Mouse (Mus musculus) hindbrain, embryonic 10.5 days (tissue): ENCODE data around the gene Lancl3. TPM values are rescaled to one million over a fixed set of nuclear protein-coding genes. Genes with fewer than 3 reads are reported as not detected.
"Not testable (repeated sequence)": the region's sequence is repeated elsewhere in the genome, so short reads cannot be mapped to it uniquely, and the experiment has no call there.

Experiments
- DNase-seq: peaks from one replicate; pipeline ENCODE4 v3.0.0-alpha.2; 2017; ENCODE audit warnings: low spot score
- H3K27ac ChIP-seq: fragments of 300-500 bp; sonication (generic); 2 replicates; pipeline ENCODE4 v1.5.1; 2016; ENCODE audit warnings: mild to moderate bottlenecking, moderate library complexity
- H3K27me3 ChIP-seq: fragments of 300-500 bp; sonication (generic); 2 replicates; pipeline ENCODE4 v1.6.1; 2016; ENCODE audit warnings: mild to moderate bottlenecking; ENCODE audit not compliant: poor library complexity, insufficient read depth, severe bottlenecking
- H3K36me3 ChIP-seq: fragments of 300-500 bp; sonication (generic); 2 replicates; pipeline ENCODE4 v1.6.1; 2016; ENCODE audit warnings: mild to moderate bottlenecking, moderate library complexity
- H3K4me1 ChIP-seq: fragments of 300-500 bp; sonication (generic); replicated peaks from 2 replicates; pipeline ENCODE4 v1.6.1; 2016; ENCODE audit warnings: mild to moderate bottlenecking
- H3K4me3 ChIP-seq: fragments of 300-500 bp; sonication (generic); 2 replicates; pipeline ENCODE4 v1.5.1; 2016; ENCODE audit warnings: mild to moderate bottlenecking, moderate library complexity
- H3K9me3 ChIP-seq: fragments of 300-500 bp; sonication (generic); 2 replicates; pipeline ENCODE4 v1.6.1; 2016; ENCODE audit warnings: mild to moderate bottlenecking, moderate library complexity
- WGBS: fragments of 180-500 bp; shearing (Covaris S2); methylation state at CpG from one replicate; pipeline ENCODE4 v1.1.7; 2016; 5-methylcytosine and 5-hydroxymethylcytosine counted together
- polyA plus RNA-seq: library from polyadenylated mRNA; unstranded; fragments of >200 nt; fragmentation: Nextera tagmentation; extraction: Ambion mirVana; gene quantifications from 2 replicates; pipeline ENCODE4 v1.2.1, GENCODE M21; 2016

Lancl3 gene
- polyA plus RNA-seq, 1 experiment from 2014 or later = 0.55 TPM

GRCm38 (mm10) chrX:9272460-9273361 lies 73.0 kb downstream of the Lancl3 start, which contains the start of gene Xk:
TSS of gene Xk (plus strand) at chrX:9272756.
- peak; percentile 67 for DNase-seq
- Histone ChIP-seq H3K4me1 (no peaks in the 10 kb centered on the region), H3K27ac (peak within 1 kb of the TSS; percentile 81), H3K27me3 (no peaks in the 10 kb centered on the region), H3K9me3 (no peaks in the 10 kb centered on the region), H3K36me3 (no peaks in the 10 kb centered on the region), H3K4me3 (peak within 1 kb of the TSS; percentile 62)
- WGBS = 9% methylated on average over 93 of the region's 94 CpGs

GRCm38 (mm10) chrX:9273377-9274002 lies 73.8 kb downstream of the Lancl3 start:
- no peak for DNase-seq
- H3K4me3 ChIP-seq = peak overlapping the region; percentile 62

GRCm38 (mm10) chrX:9274321-9274720 lies 74.6 kb downstream of the Lancl3 start:
- no peaks in the 10 kb centered on the region for H3K4me1 ChIP-seq
- no peaks in the 10 kb centered on the region for H3K9me3 ChIP-seq
- H3K36me3 ChIP-seq = no peaks in the 10 kb centered on the region
- H3K27ac ChIP-seq = no peak overlapping the region
- no peak overlapping the region for H3K4me3 ChIP-seq
- 83% methylated on average over 8 of the region's 8 CpGs for WGBS
- H3K27me3 ChIP-seq = no peaks in the 10 kb centered on the region
- DNase-seq = no peak

More at GRCm38 (mm10) chrX:9273377-9274002, 73.8 kb downstream of the Lancl3 start:
- no peaks in the 10 kb centered on the region for H3K36me3 ChIP-seq
- no peaks in the 10 kb centered on the region for H3K4me1 ChIP-seq
- no peaks in the 10 kb centered on the region for H3K9me3 ChIP-seq
- peak overlapping the region; percentile 81; the same call in 1 of the 2 replicates for H3K27ac ChIP-seq
- 55% methylated on average over 12 of the region's 12 CpGs for WGBS
- no peaks in the 10 kb centered on the region for H3K27me3 ChIP-seq

GRCm38 (mm10) chrX:9283464-9283863 lies 83.8 kb downstream of the Lancl3 start, which contains the start of gene H2al1m:
TSS of gene H2al1m (plus strand) at chrX:9283764.
- H3K27ac ChIP-seq, H3K4me1 ChIP-seq, H3K4me3 ChIP-seq, H3K36me3 ChIP-seq, H3K9me3 ChIP-seq, H3K27me3 ChIP-seq, DNase-seq: not testable (repeated sequence)
- WGBS = no CpG with 5 or more reads among the region's 1 CpGs

- H3K4me1 ChIP-seq, H3K27ac ChIP-seq, DNase-seq, H3K4me3 ChIP-seq, H3K9me3 ChIP-seq, H3K36me3 ChIP-seq, H3K27me3 ChIP-seq: not testable (repeated sequence)
- 92% methylated on average over 4 of the region's 4 CpGs for WGBS
These were observed 93.6 kb downstream of the Lancl3 start for GRCm38 (mm10) chrX:9293140-9293829.

GRCm38 (mm10) chrX:9298413-9298864 lies 98.7 kb downstream of the Lancl3 start:
- H3K27ac ChIP-seq = no peak overlapping the region
- DNase-seq = no peak
- no peak overlapping the region for H3K4me3 ChIP-seq
- no peaks in the 10 kb centered on the region for H3K4me1 ChIP-seq
- no peaks in the 10 kb centered on the region for H3K27me3 ChIP-seq
- no peaks in the 10 kb centered on the region for H3K9me3 ChIP-seq
- WGBS = 89% methylated on average over 5 of the region's 5 CpGs
- no peaks in the 10 kb centered on the region for H3K36me3 ChIP-seq

GRCm38 (mm10) chrX:9302791-9303190 lies 103.1 kb downstream of the Lancl3 start:
- WGBS = 84% methylated on average over 5 of the region's 5 CpGs
- H3K27me3 ChIP-seq = no peaks in the 10 kb centered on the region

GRCm38 (mm10) chrX:9303455-9303854 lies 103.8 kb downstream of the Lancl3 start:
- no peak for DNase-seq
- WGBS = 69% methylated on average over 1 of the region's 1 CpGs
- Histone ChIP-seq H3K27me3 (no peaks in the 10 kb centered on the region), H3K4me1 (no peaks in the 10 kb centered on the region), H3K27ac (no peak overlapping the region), H3K36me3 (no peaks in the 10 kb centered on the region), H3K4me3 (no peak overlapping the region), H3K9me3 (no peaks in the 10 kb centered on the region)

More at GRCm38 (mm10) chrX:9302791-9303190, 103.1 kb downstream of the Lancl3 start:
- Histone ChIP-seq H3K27ac (no peak overlapping the region), H3K9me3 (no peaks in the 10 kb centered on the region), H3K4me1 (no peaks in the 10 kb centered on the region), H3K4me3 (no peak overlapping the region), H3K36me3 (no peaks in the 10 kb centered on the region)
- no peak for DNase-seq

- not testable (repeated sequence) for H3K4me3 ChIP-seq, H3K27ac ChIP-seq, H3K36me3 ChIP-seq, H3K4me1 ChIP-seq, DNase-seq, H3K9me3 ChIP-seq, H3K27me3 ChIP-seq
These were observed 116.8 kb downstream of the Lancl3 start for GRCm38 (mm10) chrX:9316457-9316856.

Other genes with a start within 250 kb of the Lancl3 start
- not detected in 2 replicates for gene Fthl17b, start 236.9 kb upstream of the Lancl3 start, polyA plus RNA-seq
- gene Fthl17c, start 223.3 kb upstream of the Lancl3 start, polyA plus RNA-seq = not detected in 2 replicates
- gene Fthl17d, start 213.1 kb upstream of the Lancl3 start, polyA plus RNA-seq = not detected in 2 replicates
- gene Fthl17e, start 166.4 kb upstream of the Lancl3 start, polyA plus RNA-seq = not detected in 2 replicates
- not detected in 2 replicates for gene Fthl17f, start 136.9 kb upstream of the Lancl3 start, polyA plus RNA-seq
- gene 4930402K13Rik, start 95.3 kb upstream of the Lancl3 start, polyA plus RNA-seq = not detected in 2 replicates
- not detected in 2 replicates for gene Gm14862, start 57.0 kb downstream of the Lancl3 start, polyA plus RNA-seq
- 2.1 and 2.5 TPM in 2 replicates for gene Xk, start 72.9 kb downstream of the Lancl3 start, polyA plus RNA-seq
- gene H2al1m, start 83.9 kb downstream of the Lancl3 start, polyA plus RNA-seq = not detected in 2 replicates
- not detected in 2 replicates for gene H2al1k, start 150.7 kb downstream of the Lancl3 start, polyA plus RNA-seq